Mouse (Mus musculus): ENCODE measurements around the gene Tmem132e.

GRCm38 (mm10) chr11:82405641-82406040, 16.9 kb downstream of the Tmem132e start:
- TF ChIP-seq CTCF (IDR thresholded peaks at IDR 0.05; ENCODE audit: control insufficient read depth, insufficient read depth, low read length) (no peak), POLR2A (IDR thresholded peaks at IDR 0.05; ENCODE audit: borderline replicate concordance, control insufficient read depth, low read depth, low read length) (no peak)

Data from bone marrow, adult 2 months (tissue).